Mouse (Mus musculus): ENCODE results near the gene Ubfd1. TPM values are rescaled to one million over a fixed set of nuclear protein-coding genes. Genes with fewer than 3 reads are reported as not detected.

The Ubfd1 gene
- 10 to 100 TPM; 11.9 to 14.6 TPM for total RNA-seq (2023)

DNA sequence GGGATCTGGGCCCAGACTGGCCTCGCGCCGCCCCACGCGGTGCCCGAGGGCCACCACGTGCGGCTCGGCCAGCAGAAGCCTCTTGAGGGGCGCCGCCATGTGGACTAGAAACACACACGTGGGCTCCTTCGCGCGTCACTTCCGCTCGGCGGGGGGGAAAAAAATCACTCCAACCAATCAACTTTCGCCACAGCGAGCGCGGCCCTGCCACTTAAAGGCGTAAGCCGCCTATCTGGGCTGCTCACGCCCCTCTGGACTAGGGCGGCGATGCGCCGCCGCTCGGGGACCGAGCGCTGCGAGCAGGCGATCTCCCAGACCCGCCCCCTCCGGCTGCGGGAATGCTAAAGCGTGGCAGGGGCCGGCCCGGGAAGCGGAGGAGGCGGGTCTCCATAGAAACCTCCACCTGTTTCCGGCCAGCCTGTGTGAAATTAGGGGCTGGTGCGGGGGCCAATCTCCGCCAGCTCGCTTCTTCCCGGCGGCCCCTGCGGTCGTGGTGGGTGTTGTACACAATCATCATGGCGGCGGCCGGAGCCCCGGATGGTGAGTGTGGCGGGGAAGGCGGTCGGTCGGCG is at the start of gene Ubfd1, which contains the start of gene Ears2:
Gene Ubfd1, plus strand, starts transcription at position 231 of the 572 bp plus-strand sequence.
Gene Ears2, minus strand, starts transcription at position 319 of the 572 bp plus-strand sequence.

DNA sequence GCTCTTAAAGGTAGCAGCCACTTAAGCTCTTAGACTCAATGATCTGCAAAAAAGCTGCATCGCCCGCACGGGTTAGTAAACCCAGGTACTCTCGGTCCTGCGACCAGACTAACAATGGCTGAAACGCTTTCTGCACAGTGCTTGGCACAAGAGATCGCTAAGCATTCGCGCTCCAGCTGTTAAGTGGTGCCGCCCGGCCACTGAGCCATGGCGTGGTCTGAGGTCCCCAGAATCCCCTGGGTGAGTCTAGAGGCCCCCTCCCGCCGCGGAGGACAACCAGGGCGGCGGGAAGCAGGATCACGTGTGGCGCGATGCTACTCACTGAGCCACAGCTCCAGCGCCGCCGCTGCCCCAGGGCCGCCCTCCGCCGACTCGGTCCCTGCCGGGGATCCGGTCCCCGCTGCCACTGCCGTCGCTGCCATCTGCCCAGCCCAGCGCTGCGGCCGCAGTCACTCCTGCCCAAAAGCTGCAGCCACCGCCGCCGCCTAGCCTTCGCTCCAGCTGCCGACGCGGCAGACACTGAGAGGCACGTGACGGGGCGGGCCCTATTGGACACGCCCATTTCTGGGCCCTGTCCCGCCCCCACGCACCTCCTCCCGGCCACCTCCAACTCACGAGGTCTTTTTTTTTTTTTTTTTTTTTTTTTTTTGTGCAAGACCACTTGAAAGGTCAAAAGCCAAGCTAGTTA is 46.2 kb upstream of the Ubfd1 start, which contains the start of gene Gga2:
Gene Gga2, minus strand, starts transcription at position 556 of the 688 bp plus-strand sequence.

DNA sequence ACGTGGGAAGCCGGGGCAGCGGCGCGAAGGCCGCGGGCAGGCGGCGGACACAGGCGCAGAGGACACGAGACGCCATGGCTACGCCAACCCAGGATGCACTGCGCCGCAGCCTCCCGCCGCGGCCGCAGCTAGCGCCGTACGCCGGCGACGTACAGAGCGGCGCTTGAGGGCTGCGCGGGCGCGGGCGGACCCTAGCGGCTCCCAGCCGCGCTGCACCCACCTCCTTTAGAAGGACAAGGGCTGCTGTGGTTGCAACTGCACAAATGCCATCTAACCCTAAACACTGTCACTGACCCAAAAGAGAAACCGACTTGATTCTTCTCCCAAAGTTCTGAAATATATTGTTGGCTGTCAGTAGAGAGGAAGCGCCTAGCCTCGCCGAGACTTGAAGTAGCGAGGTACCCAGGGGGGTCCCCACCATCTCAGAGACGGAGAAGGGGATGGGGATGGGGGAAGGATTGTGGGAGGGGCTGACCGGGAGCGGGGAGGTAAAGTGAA is 34.8 kb downstream of the Ubfd1 start, which contains the start of gene Ndufab1:
Gene Ndufab1, minus strand, starts transcription at position 140 of the 498 bp plus-strand sequence.

Other genes starting within 250 kb of the Ubfd1 start
- gene Scnn1b, start 202.1 kb upstream of the Ubfd1 start, total RNA-seq (2023), result not detected
- gene Cog7, start 85.5 kb upstream of the Ubfd1 start, total RNA-seq (2023), result 10 to 100 TPM; 10.7 to 11.5 TPM
- gene Gga2, start 46.0 kb upstream of the Ubfd1 start, total RNA-seq (2023), result 10 to 100 TPM; 15.6 to 19.8 TPM
- 1 to 10 TPM; 1.2 to 1.5 TPM for gene Ears2, start 88 bp downstream of the Ubfd1 start, total RNA-seq (2023)
- gene Ndufab1, start 34.7 kb downstream of the Ubfd1 start, total RNA-seq (2023), result 10 to 100 TPM; 61.9 to 67.2 TPM
- gene Palb2, start 65.8 kb downstream of the Ubfd1 start, total RNA-seq (2023), result 1 to 10 TPM; 7.7 to 8.8 TPM
- gene Dctn5, start 65.9 kb downstream of the Ubfd1 start, total RNA-seq (2023), result 10 to 100 TPM; 48.5 to 63.0 TPM
- gene Plk1, start 92.3 kb downstream of the Ubfd1 start, total RNA-seq (2023), result 10 to 100 TPM; 56.4 to 66.6 TPM
- gene Ern2, start 119.0 kb downstream of the Ubfd1 start, total RNA-seq (2023), result not detected
- gene Chp2, start 152.3 kb downstream of the Ubfd1 start, total RNA-seq (2023), result not detected
- gene Prkcb, start 221.6 kb downstream of the Ubfd1 start, total RNA-seq (2023), result 100 to 1,000 TPM; 197 to 219 TPM